Mouse (Mus musculus) CH12.LX (cell line): Measurements from ENCODE around the gene Spsb4. TPM values are rescaled to one million over a fixed set of nuclear protein-coding genes. Genes with fewer than 3 reads are reported as not detected.

Experiments used
- DNase-seq: peaks from one replicate; pipeline ENCODE4 v3.0.0-alpha.2; 2013; ENCODE audit errors: extremely low read depth
- H3K27ac ChIP-seq: 2 replicates; pipeline ENCODE4 v1.5.1; 2012; ENCODE audit warnings: low read depth, mild to moderate bottlenecking, control low read depth, moderate library complexity; ENCODE audit not compliant: insufficient read depth
- H3K27me3 ChIP-seq: replicated peaks from 2 replicates; pipeline ENCODE3; 2012; ENCODE audit warnings: inconsistent platforms
- H3K36me3 ChIP-seq, 2 experiments: replicated peaks in 1 of 2; 2 replicates each; pipeline versions ENCODE3 to v1.6.1; 2012; ENCODE audit warnings: inconsistent platforms in 1 of 2, low read length in 1 of 2, mild to moderate bottlenecking in 1 of 2, mixed read lengths in 1 of 2, moderate library complexity in 1 of 2; ENCODE audit not compliant: control insufficient read depth in 1 of 2, insufficient read depth in 1 of 2
- H3K4me1 ChIP-seq, 2 experiments: 2 replicates each; pipeline ENCODE4 v1.6.1; 2012; ENCODE audit warnings: inconsistent platforms in 1 of 2, moderate library complexity in 1 of 2; ENCODE audit not compliant: insufficient read depth in 2 of 2, control insufficient read depth in 1 of 2
- H3K4me2 ChIP-seq: 2 replicates; pipeline ENCODE4 v1.6.1; 2012; ENCODE audit warnings: low read depth, mild to moderate bottlenecking, control low read depth; ENCODE audit not compliant: poor library complexity, insufficient read depth, severe bottlenecking
- H3K4me3 ChIP-seq, 3 experiments: fragments of 150-350 bp in 1 of 3; sonication (generic) in 1 of 3; replicated peaks in 1 of 3; 2 replicates each; pipeline versions ENCODE3 to v1.5.1; 2011 to 2012; ENCODE audit warnings: low read depth in 2 of 3, low read length in 2 of 3, mild to moderate bottlenecking in 2 of 3, moderate library complexity in 2 of 3, control low read depth in 1 of 3, improper control_type of control experiment in 1 of 3, inconsistent platforms in 1 of 3, mixed read lengths in 1 of 3; ENCODE audit not compliant: poor library complexity in 1 of 3
- H3K79me2 ChIP-seq: replicated peaks from 2 replicates; pipeline ENCODE4 v1.6.1; 2012; ENCODE audit warnings: mild to moderate bottlenecking, moderate library complexity; ENCODE audit not compliant: control insufficient read depth, poor library complexity, insufficient read depth, severe bottlenecking; ENCODE audit errors: extremely low read depth
- H3K9ac ChIP-seq: 2 replicates; pipeline ENCODE4 v1.6.1; 2012; ENCODE audit warnings: low read depth, mild to moderate bottlenecking, control low read depth, moderate library complexity; ENCODE audit not compliant: insufficient read depth
- H3K9me3 ChIP-seq: replicated peaks from 2 replicates; pipeline ENCODE3; 2012; ENCODE audit warnings: low read length, inconsistent platforms, mixed read lengths
- GABPA ChIP-seq: IDR thresholded peaks from 2 replicates; pipeline ENCODE4 v1.6.1; 2012; ENCODE audit warnings: low read depth, low read length, improper control_type of control experiment, inconsistent platforms; ENCODE audit not compliant: insufficient replicate concordance
- IRF4 ChIP-seq: IDR thresholded peaks from 2 replicates; pipeline ENCODE4 v1.6.1; 2014; ENCODE audit warnings: low read depth, mild to moderate bottlenecking, inconsistent platforms, low read length, improper control_type of control experiment
- MAX ChIP-seq: IDR thresholded peaks from 2 replicates; pipeline ENCODE4 v1.6.1; 2011; ENCODE audit warnings: low read length, improper control_type of control experiment
- MEF2A ChIP-seq: IDR thresholded peaks from 2 replicates; pipeline ENCODE4 v1.6.1; 2014; ENCODE audit warnings: low read depth, mild to moderate bottlenecking, inconsistent platforms, low read length, improper control_type of control experiment, borderline replicate concordance
- NRF1 ChIP-seq: IDR thresholded peaks from 2 replicates; pipeline ENCODE4 v1.6.1; 2014; ENCODE audit warnings: low read depth, mild to moderate bottlenecking, inconsistent platforms, low read length, improper control_type of control experiment, moderate library complexity
- RAD21 ChIP-seq: IDR thresholded peaks from 2 replicates; pipeline ENCODE4 v1.6.1; 2011; ENCODE audit warnings: low read depth, mild to moderate bottlenecking, low read length, improper control_type of control experiment, moderate library complexity
- SIN3A ChIP-seq: IDR thresholded peaks from 2 replicates; pipeline ENCODE4 v1.6.1; 2012; ENCODE audit warnings: low read length, improper control_type of control experiment, inconsistent platforms
- SMC3 ChIP-seq: IDR thresholded peaks from 2 replicates; pipeline ENCODE4 v1.6.1; 2011; ENCODE audit warnings: low read depth, low read length, improper control_type of control experiment
- TBP ChIP-seq: conservative IDR thresholded peaks from 2 replicates; pipeline ENCODE4 v1.6.1; 2011; ENCODE audit warnings: low read depth, low read length, improper control_type of control experiment
- TCF12 ChIP-seq: IDR thresholded peaks from 2 replicates; pipeline ENCODE4 v1.6.1; 2014; ENCODE audit warnings: low read depth, mild to moderate bottlenecking, inconsistent platforms, low read length, improper control_type of control experiment
- UBTF ChIP-seq: IDR thresholded peaks from 2 replicates; pipeline ENCODE4 v1.6.1; 2012; ENCODE audit warnings: low read depth, mild to moderate bottlenecking, inconsistent platforms, low read length, improper control_type of control experiment, moderate library complexity
- USF1 ChIP-seq: IDR thresholded peaks from 2 replicates; pipeline ENCODE4 v1.6.1; 2014; ENCODE audit warnings: low read depth, mild to moderate bottlenecking, inconsistent platforms, low read length, improper control_type of control experiment
- ZC3H11A ChIP-seq: IDR thresholded peaks from 2 replicates; pipeline ENCODE4 v1.6.1; 2012; ENCODE audit warnings: low read depth, mild to moderate bottlenecking, inconsistent platforms, low read length, improper control_type of control experiment
- ZKSCAN1 ChIP-seq: IDR thresholded peaks from 2 replicates; pipeline ENCODE4 v1.6.1; 2012; ENCODE audit warnings: low read depth, inconsistent platforms, low read length, improper control_type of control experiment, borderline replicate concordance
- ZMIZ1 ChIP-seq: IDR thresholded peaks from 2 replicates; pipeline ENCODE4 v1.6.1; 2012; ENCODE audit warnings: low read depth, mild to moderate bottlenecking, inconsistent platforms, low read length, improper control_type of control experiment
- dilution Hi-C: fragments of 300-500 bp; cut with MboI; formaldehyde crosslinking; loops from 2 replicates; pipeline ENCODE4 v1.14.3; 2020; ENCODE audit warnings: low sequenced_read_pairs; ENCODE audit not compliant: extremely low pct_unique_long_range_greater_than_20kb, extremely low pct_ligation_motif_present
- in situ Hi-C: fragments of 300-500 bp; cut with MboI; formaldehyde crosslinking; loops from 3 replicates; pipeline ENCODE4 v1.14.3; 2019; ENCODE audit warnings: low sequenced_read_pairs, low pct_ligation_motif_present, low pct_unique_long_range_greater_than_20kb, mixed read lengths
- polyA plus RNA-seq: library from polyadenylated mRNA; unstranded; fragments of >175 nt; gene quantifications from 2 replicates; pipeline ENCODE4 v1.2.1, GENCODE M21; 2012; ENCODE audit warnings: low read depth; ENCODE audit not compliant: insufficient read length
- total RNA-seq, 2 experiments: library from RNA; depleted of rRNA; stranded (reverse); fragments of 300-350 nt in 1 of 2; fragments of >200 nt in 1 of 2; gene quantifications; 2 replicates each; pipeline ENCODE4 v1.2.3; 2012 to 2014

Spsb4 gene
- total and polyA plus RNA-seq, 3 experiments, result not detected

DNA sequence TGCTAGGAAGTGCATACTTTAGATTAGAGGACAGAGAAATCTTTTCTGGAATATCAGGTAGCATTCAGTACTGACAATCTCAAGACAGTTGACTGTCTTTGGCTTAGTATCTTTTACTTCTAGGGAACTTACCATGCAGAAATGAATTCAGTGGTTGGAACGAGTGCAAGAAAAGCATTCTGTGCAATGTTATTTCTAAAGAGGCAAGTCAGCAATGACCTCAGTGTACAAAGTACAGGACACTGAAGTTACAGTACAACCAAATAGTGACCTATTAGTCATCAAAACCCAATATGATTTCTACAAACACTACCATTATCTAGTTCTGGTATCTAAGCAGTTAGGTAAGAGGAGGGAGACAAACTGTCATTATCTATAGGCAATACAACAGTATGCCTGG lies 51.1 kb downstream of the Spsb4 start:
- no peaks in the 10 kb centered on the region for H3K79me2 ChIP-seq
- H3K4me3 ChIP-seq, result no peak overlapping the region
- no peak overlapping the region for H3K27ac ChIP-seq
- H3K4me1 ChIP-seq, result no peaks in the 10 kb centered on the region
- in situ Hi-C loops, result loop anchor here (10.0 kb wide), 1 partner anchor 97 kb away; no protein-coding TSS in a partner anchor
- H3K4me2 ChIP-seq, result no peak overlapping the region
- no peak for DNase-seq
- H3K36me3 ChIP-seq, result no peaks in the 10 kb centered on the region
- dilution Hi-C loops, result no loop called here
- H3K9ac ChIP-seq, result no peak overlapping the region
- H3K27me3 ChIP-seq, result peaks cover 35% of the 10 kb centered on the region
- peaks cover 4% of the 10 kb centered on the region for H3K9me3 ChIP-seq
- no peak for TF ChIP-seq SMC3
- TF ChIP-seq ZKSCAN1, result no peak
- TF ChIP-seq NRF1, result no peak

DNA sequence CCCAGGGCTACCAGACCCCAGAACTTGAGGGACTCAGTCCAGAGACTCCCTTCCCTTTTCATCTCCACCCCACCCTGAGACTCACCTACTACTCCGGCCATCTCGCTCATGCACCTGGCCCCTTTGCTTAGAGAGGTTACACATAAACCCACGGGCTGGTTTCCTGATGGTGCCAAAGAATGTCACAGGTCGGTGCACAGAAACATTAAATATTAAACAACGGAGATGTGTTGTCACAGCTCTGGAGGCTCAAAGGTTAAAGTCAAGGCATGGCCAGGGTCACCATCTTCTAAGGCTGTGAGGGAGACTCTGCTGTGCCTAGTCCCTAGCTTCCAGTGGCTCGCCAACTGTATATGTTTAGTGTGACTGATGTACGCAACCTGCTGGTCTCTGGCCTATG lies 52.2 kb downstream of the Spsb4 start:
- no peaks in the 10 kb centered on the region for H3K36me3 ChIP-seq
- no peak overlapping the region for H3K9ac ChIP-seq
- peaks cover 35% of the 10 kb centered on the region for H3K27me3 ChIP-seq
- H3K4me1 ChIP-seq, result no peaks in the 10 kb centered on the region
- dilution Hi-C loops, result no loop called here
- peaks cover 4% of the 10 kb centered on the region for H3K9me3 ChIP-seq
- H3K4me2 ChIP-seq, result no peak overlapping the region
- in situ Hi-C loops, result loop anchor here (10.0 kb wide), 1 partner anchor 98 kb away; no protein-coding TSS in a partner anchor
- no peak for DNase-seq
- H3K4me3 ChIP-seq, result no peak overlapping the region
- TF ChIP-seq MEF2A (no peak), SIN3A (no peak), IRF4 (no peak)
- TF ChIP-seq, all 38 proteins: peak for 0
- H3K27ac ChIP-seq, result no peak overlapping the region
- no peaks in the 10 kb centered on the region for H3K79me2 ChIP-seq

DNA sequence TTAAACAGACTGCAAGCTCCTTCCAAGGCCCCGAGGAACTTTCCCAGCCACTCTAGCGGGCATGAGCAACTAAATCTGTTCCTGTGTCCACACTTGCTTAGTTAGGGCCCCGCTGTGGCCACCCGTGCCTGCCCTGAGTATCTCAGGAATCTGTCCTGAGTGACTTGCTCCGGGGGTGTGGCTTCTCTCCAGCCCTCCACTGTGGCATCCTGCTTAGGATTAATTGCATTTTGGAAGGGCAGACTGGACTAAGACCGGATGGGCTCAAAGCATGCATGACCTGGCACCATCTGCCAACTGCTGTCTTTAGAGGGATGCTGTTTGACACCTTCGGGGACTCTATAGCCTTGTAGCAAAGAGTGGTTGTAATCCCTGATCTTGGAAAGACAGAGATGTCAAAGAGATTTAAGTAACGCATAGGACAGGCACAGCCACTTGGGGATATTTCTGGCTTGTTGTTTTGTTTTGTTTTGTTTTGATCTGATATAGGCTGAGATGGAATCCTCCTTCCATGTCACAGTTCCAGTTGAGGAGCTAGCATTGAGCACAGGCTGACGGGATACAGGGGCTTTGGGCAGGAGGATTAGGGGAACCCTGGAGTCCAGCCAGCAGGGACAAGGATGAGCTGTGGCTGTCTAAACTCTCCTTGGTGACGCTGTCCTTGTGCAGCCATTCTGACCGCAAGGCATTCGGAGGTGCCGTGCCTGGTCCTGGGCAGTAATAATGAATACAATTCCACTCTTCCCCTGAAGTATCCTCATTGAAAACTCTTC lies 55.0 kb downstream of the Spsb4 start:
- DNase-seq, result no peak
- H3K9ac ChIP-seq, result no peak overlapping the region
- no peak overlapping the region for H3K4me2 ChIP-seq
- TF ChIP-seq RAD21 (no peak), UBTF (no peak), TCF12 (no peak), GABPA (no peak), ZMIZ1 (no peak), TBP (no peak), USF1 (no peak), MAX (no peak), ZC3H11A (no peak), SMC3 (no peak)
- no peak overlapping the region for H3K4me3 ChIP-seq
- H3K27me3 ChIP-seq, result peaks cover 22% of the 10 kb centered on the region
- no peaks in the 10 kb centered on the region for H3K79me2 ChIP-seq
- H3K27ac ChIP-seq, result no peak overlapping the region
- H3K4me1 ChIP-seq, result no peaks in the 10 kb centered on the region
- dilution Hi-C loops, result no loop called here
- in situ Hi-C loops, result loop anchor here (10.0 kb wide), 1 partner anchor 101 kb away; no protein-coding TSS in a partner anchor
- H3K9me3 ChIP-seq, result peaks cover 4% of the 10 kb centered on the region
- no peaks in the 10 kb centered on the region for H3K36me3 ChIP-seq
